Mouse (Mus musculus): ENCODE measurements around the gene Hsf4. TPM values are rescaled to one million over a fixed set of nuclear protein-coding genes. Genes with fewer than 3 reads are reported as not detected.
"Not testable (repeated sequence)": the region's sequence is repeated elsewhere in the genome, so short reads cannot be mapped to it uniquely, and the experiment has no call there.

Hsf4 gene
- 0.25 TPM in 1 of 2 replicates, not detected in the other for polyA plus RNA-seq (2015; fragmentation: Nextera tagmentation; extraction: Ambion mirVana)

DNA sequence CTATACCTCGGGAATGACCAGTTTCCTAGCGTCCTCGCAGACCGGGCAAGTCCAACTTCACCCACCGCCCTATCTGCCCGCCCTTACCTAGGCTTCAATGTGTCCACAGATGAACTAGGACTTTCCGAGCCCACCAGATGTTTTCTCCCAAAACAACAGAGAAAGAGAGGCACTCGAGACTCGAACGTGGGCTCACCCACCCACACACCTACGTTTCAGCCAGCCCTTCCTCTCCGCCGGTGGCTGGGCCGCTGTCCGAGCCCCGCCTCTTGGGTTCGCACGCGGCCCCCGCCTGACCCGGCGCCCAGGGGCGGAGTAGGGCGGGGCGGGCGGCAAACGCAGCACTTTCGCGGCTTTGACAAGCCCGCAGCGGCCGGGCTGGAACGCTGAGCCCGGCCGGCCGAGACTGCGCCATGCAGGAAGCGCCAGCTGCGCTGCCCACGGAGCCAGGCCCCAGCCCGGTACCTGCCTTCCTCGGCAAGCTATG is at the start of gene Hsf4:
Gene Hsf4, plus strand, starts transcription at position 341 of the 487 bp plus-strand sequence.
- Histone ChIP-seq H3K4me1 (replicated peaks; ENCODE audit: control insufficient read depth, insufficient read depth, low read length) (peaks cover 31% of the 10 kb centered on the region), H3K9me3 (ENCODE audit: control insufficient read depth, low read length) (peaks cover 3% of the 10 kb centered on the region; the same call in 1 of the 2 replicates), H3K9ac (replicated peaks; ENCODE audit: low read depth, low read length) (peak within 1 kb of the TSS; percentile 61), H3K27ac (ENCODE audit: low read length) (no peak within 1 kb of the TSS), H3K36me3 (ENCODE audit: control insufficient read depth, insufficient read depth) (no peaks in the 10 kb centered on the region), H3K27me3 (replicated peaks; ENCODE audit: control insufficient read depth, insufficient read depth, low read length) (peaks cover 94% of the 10 kb centered on the region), H3K4me3 (replicated peaks; ENCODE audit: low read length) (peak within 1 kb of the TSS; percentile 57), H3K4me2 (ENCODE audit: low read length) (peak within 1 kb of the TSS; percentile 90)
- no peak for ATAC-seq
- WGBS = under 1% methylated on average over 42 of the region's 42 CpGs

GRCm38 (mm10) chr8:105223850-105224249 is 45.8 kb upstream of the Hsf4 start:
- ATAC-seq = no peak
- Histone ChIP-seq H3K27me3 (replicated peaks; ENCODE audit: control insufficient read depth, insufficient read depth, low read length) (no peaks in the 10 kb centered on the region), H3K9me3 (ENCODE audit: control insufficient read depth, low read length) (no peaks in the 10 kb centered on the region), H3K36me3 (ENCODE audit: control insufficient read depth, insufficient read depth) (no peaks in the 10 kb centered on the region), H3K9ac (replicated peaks; ENCODE audit: low read depth, low read length) (no peak overlapping the region), H3K27ac (ENCODE audit: low read length) (no peak overlapping the region), H3K4me3 (replicated peaks; ENCODE audit: low read length) (no peak overlapping the region), H3K4me2 (ENCODE audit: low read length) (no peak overlapping the region), H3K4me1 (replicated peaks; ENCODE audit: control insufficient read depth, insufficient read depth, low read length) (peaks cover 17% of the 10 kb centered on the region)
- WGBS = 79% methylated on average over 7 of the region's 7 CpGs

GRCm38 (mm10) chr8:105224413-105225271 is 45.0 kb upstream of the Hsf4 start, which contains the start of gene D230025D16Rik:
Gene D230025D16Rik, plus strand, starts transcription at chr8:105225145.
- Histone ChIP-seq H3K9ac (replicated peaks; ENCODE audit: low read depth, low read length) (peak within 1 kb of the TSS; percentile 77), H3K4me2 (ENCODE audit: low read length) (peak within 1 kb of the TSS; percentile 90), H3K27me3 (replicated peaks; ENCODE audit: control insufficient read depth, insufficient read depth, low read length) (no peaks in the 10 kb centered on the region), H3K4me1 (replicated peaks; ENCODE audit: control insufficient read depth, insufficient read depth, low read length) (peaks cover 17% of the 10 kb centered on the region), H3K27ac (ENCODE audit: low read length) (peak within 1 kb of the TSS; percentile 39), H3K4me3 (replicated peaks; ENCODE audit: low read length) (peak within 1 kb of the TSS; percentile 66), H3K36me3 (ENCODE audit: control insufficient read depth, insufficient read depth) (no peaks in the 10 kb centered on the region), H3K9me3 (ENCODE audit: control insufficient read depth, low read length) (no peaks in the 10 kb centered on the region)
- 1% methylated on average over 34 of the region's 34 CpGs for WGBS
- ATAC-seq = peak; percentile 95

GRCm38 (mm10) chr8:105225272-105225593 is 44.4 kb upstream of the Hsf4 start:
- Histone ChIP-seq H3K27me3 (replicated peaks; ENCODE audit: control insufficient read depth, insufficient read depth, low read length) (no peaks in the 10 kb centered on the region), H3K9ac (replicated peaks; ENCODE audit: low read depth, low read length) (peak overlapping the region; percentile 77), H3K36me3 (ENCODE audit: control insufficient read depth, insufficient read depth) (no peaks in the 10 kb centered on the region), H3K27ac (ENCODE audit: low read length) (peak overlapping the region; percentile 37), H3K4me2 (ENCODE audit: low read length) (peak overlapping the region; percentile 90), H3K9me3 (ENCODE audit: control insufficient read depth, low read length) (no peaks in the 10 kb centered on the region), H3K4me1 (replicated peaks; ENCODE audit: control insufficient read depth, insufficient read depth, low read length) (peaks cover 17% of the 10 kb centered on the region), H3K4me3 (replicated peaks; ENCODE audit: low read length) (peak overlapping the region; percentile 66)
- WGBS = under 1% methylated on average over 27 of the region's 27 CpGs
- no peak; the same call in 1 of the 2 replicates for ATAC-seq

DNA sequence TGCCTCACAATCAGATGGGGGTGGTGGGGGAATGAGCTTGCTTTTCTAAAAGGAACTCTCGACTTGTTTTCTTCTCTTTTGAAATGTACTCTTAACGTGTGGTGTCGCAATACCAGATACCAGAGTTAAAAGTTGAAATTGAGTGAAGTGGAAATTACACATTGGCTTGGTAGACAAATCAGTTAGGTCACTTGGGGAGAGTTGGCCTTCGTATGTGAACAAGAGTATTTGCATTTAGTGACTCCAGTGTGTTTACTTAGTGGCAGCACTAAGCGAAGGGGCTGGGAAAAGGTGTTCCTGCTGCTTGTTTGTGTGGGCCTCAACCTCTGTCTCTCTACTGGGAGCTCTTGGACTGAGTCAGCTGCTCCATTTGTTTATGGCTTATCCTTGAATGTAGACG is 43.7 kb upstream of the Hsf4 start:
- Histone ChIP-seq H3K9me3 (ENCODE audit: control insufficient read depth, low read length) (no peaks in the 10 kb centered on the region), H3K36me3 (ENCODE audit: control insufficient read depth, insufficient read depth) (no peaks in the 10 kb centered on the region), H3K27me3 (replicated peaks; ENCODE audit: control insufficient read depth, insufficient read depth, low read length) (no peaks in the 10 kb centered on the region), H3K9ac (replicated peaks; ENCODE audit: low read depth, low read length) (peak overlapping the region; percentile 77), H3K4me3 (replicated peaks; ENCODE audit: low read length) (peak overlapping the region; percentile 66), H3K27ac (ENCODE audit: low read length) (no peak overlapping the region), H3K4me1 (replicated peaks; ENCODE audit: control insufficient read depth, insufficient read depth, low read length) (peaks cover 17% of the 10 kb centered on the region), H3K4me2 (ENCODE audit: low read length) (peak overlapping the region; percentile 90)
- ATAC-seq = no peak
- 38% methylated on average over 6 of the region's 6 CpGs for WGBS

DNA sequence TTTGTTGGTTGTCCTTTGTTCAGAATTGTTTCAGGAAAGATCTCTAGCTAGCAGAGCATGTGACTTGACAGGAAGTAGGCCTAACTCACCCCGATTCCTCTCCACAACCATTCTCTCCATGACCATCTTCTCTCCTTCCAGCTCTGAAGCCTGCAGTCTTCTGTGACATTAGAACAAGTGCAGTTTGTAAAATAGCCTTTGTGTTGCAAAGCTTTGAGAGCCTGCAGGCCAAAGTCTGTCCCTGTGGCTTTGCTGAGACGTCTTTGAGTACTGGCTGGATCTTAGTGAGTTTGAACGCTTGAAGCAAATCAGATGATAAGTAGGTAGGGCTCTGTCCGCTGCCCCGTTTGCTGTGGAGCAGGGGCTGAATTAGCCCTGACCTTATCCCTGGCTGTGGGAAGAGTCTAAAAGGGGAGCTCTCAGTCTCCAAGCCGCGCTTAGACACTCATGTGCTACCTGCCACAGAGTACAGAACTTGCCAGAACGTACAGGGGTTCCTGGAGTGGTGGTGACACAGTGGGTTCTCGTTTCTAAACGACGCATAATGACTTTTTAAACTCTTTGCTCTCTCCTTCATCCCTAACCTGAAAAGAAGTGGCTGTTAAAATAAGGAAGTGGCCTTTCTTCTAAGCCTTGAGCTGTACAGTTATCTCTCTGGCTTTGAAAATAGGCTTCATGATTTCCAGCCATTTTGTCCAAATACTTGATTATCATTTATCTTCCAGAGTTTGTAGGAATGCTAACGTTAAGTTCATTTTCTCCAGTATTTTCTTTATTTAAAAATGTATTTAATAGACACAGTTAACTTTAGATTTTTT is 37.9 kb upstream of the Hsf4 start:
- Histone ChIP-seq H3K9ac (replicated peaks; ENCODE audit: low read depth, low read length) (no peak overlapping the region), H3K27ac (ENCODE audit: low read length) (no peak overlapping the region), H3K27me3 (replicated peaks; ENCODE audit: control insufficient read depth, insufficient read depth, low read length) (no peaks in the 10 kb centered on the region), H3K9me3 (ENCODE audit: control insufficient read depth, low read length) (no peaks in the 10 kb centered on the region), H3K36me3 (ENCODE audit: control insufficient read depth, insufficient read depth) (0 out of 2 replicates have a peak, but pooled peaks cover 3% of the 10 kb centered on the region), H3K4me3 (replicated peaks; ENCODE audit: low read length) (no peak overlapping the region), H3K4me2 (ENCODE audit: low read length) (no peak overlapping the region), H3K4me1 (replicated peaks; ENCODE audit: control insufficient read depth, insufficient read depth, low read length) (no peaks in the 10 kb centered on the region)
- ATAC-seq = no peak
- 88% methylated on average over 12 of the region's 12 CpGs for WGBS

DNA sequence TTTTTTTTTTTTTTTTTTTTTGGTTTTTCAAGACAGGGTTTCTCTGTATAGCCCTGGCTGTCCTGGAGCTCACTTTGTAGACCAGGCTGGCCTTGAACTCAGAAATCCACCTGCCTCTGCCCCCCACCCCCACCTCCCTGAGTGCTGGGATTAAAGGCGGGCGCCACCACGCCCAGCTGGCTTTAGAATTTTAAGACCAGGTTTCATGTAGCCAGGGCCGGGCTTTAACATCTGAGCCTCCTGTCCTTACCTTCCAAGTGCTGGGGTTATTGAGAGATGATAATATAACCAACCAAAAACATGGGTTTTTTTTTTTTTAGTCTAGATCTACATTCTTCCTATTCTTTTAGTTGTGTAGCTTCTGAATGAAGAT is 37.3 kb upstream of the Hsf4 start:
- H3K27me3 ChIP-seq (replicated peaks; ENCODE audit: control insufficient read depth, insufficient read depth, low read length); H3K4me2 ChIP-seq (ENCODE audit: low read length); H3K27ac ChIP-seq (ENCODE audit: low read length); H3K36me3 ChIP-seq (ENCODE audit: control insufficient read depth, insufficient read depth); H3K9ac ChIP-seq (replicated peaks; ENCODE audit: low read depth, low read length); H3K9me3 ChIP-seq (ENCODE audit: control insufficient read depth, low read length); H3K4me1 ChIP-seq (replicated peaks; ENCODE audit: control insufficient read depth, insufficient read depth, low read length); ATAC-seq; H3K4me3 ChIP-seq (replicated peaks; ENCODE audit: low read length): not testable (repeated sequence)
- 95% methylated on average over 4 of the region's 4 CpGs for WGBS

DNA sequence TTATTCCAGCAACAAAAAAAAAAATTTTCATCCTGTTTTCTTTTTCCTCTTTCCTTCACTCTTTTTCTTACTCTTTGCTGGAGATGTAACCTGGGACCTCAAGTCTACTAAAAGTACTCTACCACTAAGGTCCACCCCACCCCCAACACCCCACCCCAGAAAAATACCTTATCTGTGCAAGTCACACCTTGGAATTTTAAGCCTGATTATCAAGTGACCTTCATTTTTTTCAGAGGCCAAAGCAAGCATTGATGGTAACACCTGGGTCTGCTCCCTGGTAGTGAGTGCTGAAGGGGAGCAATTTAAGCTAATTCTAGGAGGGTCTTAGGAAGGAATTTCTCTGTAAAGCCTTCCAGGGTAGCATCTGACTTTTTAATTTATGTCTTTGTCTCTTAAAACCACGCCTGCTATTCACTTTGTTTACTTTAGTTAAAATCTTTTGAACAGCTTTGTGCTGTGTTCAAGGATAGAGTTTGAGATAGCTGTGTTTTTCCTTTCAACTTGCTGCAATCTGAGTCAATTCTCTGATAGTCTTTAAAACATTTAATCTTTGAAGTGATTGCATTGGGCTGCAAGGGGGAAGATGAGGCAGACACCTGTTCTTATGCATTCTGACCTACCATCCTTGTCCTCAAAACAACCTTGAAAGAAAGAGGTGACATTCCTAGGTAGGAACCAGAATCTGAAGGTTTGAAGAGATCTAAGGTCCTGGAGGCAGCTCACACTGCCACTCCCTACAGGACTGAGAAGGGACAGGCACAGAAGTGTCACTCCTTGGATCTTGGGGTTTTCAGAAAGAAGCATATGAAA is 36.3 kb upstream of the Hsf4 start:
- Histone ChIP-seq H3K4me3 (replicated peaks; ENCODE audit: low read length) (no peak overlapping the region), H3K9ac (replicated peaks; ENCODE audit: low read depth, low read length) (no peak overlapping the region), H3K36me3 (ENCODE audit: control insufficient read depth, insufficient read depth) (0 out of 2 replicates have a peak, but pooled peaks cover 3% of the 10 kb centered on the region), H3K4me1 (replicated peaks; ENCODE audit: control insufficient read depth, insufficient read depth, low read length) (no peaks in the 10 kb centered on the region), H3K27me3 (replicated peaks; ENCODE audit: control insufficient read depth, insufficient read depth, low read length) (no peaks in the 10 kb centered on the region), H3K27ac (ENCODE audit: low read length) (no peak overlapping the region), H3K4me2 (ENCODE audit: low read length) (no peak overlapping the region), H3K9me3 (ENCODE audit: control insufficient read depth, low read length) (no peaks in the 10 kb centered on the region)
- no peak for ATAC-seq
- 80% methylated on average over 1 of the region's 1 CpGs for WGBS
